Mouse (Mus musculus) urinary bladder, postnatal 0 days (tissue): ENCODE measurements around the gene Spin2c. TPM values are rescaled to one million over a fixed set of nuclear protein-coding genes. Genes with fewer than 3 reads are reported as not detected.

Experiments used
- polyA plus RNA-seq: library from polyadenylated mRNA; unstranded; fragments of >200 nt; fragmentation: Nextera tagmentation; extraction: Ambion mirVana; gene quantifications from 2 replicates; pipeline ENCODE4 v1.2.1, GENCODE M21; 2015

The Spin2c gene
- polyA plus RNA-seq, result 48.6 and 49.2 TPM in 2 replicates

DNA sequence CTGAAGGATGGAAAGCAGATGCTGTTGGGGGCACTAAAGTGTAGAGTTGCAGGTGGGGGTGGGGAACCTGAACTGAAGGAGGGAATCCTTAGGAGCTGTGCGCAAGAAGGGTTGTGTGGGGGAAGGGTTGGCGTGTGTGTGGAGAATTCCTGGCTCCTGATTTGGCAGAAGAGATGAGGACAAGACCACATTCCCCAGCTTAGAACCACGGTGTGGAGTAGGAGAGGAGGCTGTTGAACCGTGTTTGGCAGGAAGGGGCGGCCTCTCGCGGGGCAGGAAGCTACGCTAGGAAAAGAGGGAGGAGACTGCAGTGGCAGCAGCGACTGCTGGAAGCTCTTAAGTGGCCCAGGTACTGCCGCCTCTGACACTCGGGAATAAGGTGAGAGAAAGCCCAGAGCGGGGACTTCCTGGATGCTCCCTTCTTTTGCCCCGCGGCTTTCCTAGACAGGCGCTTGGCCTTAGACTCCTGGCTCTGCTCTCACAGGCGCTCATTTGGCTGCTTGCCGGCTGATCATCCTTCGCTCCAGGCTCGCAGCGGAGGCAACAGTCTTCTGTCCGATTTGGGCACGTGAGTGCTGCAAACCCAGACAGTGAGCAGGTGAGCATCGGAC is at the start of gene Spin2c:
Gene Spin2c (plus strand): TSS at position 275 of the 611 bp plus-strand sequence.

Other genes starting within 250 kb of the Spin2c start
- 2.3 and 2.5 TPM in 2 replicates for gene Kctd12b, start 135.8 kb upstream of the Spin2c start, polyA plus RNA-seq
- 107 and 114 TPM in 2 replicates for gene Nbdy, start 108.6 kb upstream of the Spin2c start, polyA plus RNA-seq
- not detected in 2 replicates for gene Samt1, start 180.4 kb downstream of the Spin2c start, polyA plus RNA-seq
- gene 4921511M17Rik, start 201.6 kb downstream of the Spin2c start, polyA plus RNA-seq, result not detected in 2 replicates
- not detected in 2 replicates for gene Gm10057, start 222.8 kb downstream of the Spin2c start, polyA plus RNA-seq